Mouse (Mus musculus): ENCODE results near the gene Gm9821.

Gm9821 gene

GRCm38 (mm10) chr2:91945483-91945882 is at the start of gene Gm9821:
TSS of gene Gm9821 (plus strand) at chr2:91945703.
- DNase-seq (ENCODE audit: low read depth): no peak

- DNase-seq (ENCODE audit: low read depth): no peak
These were observed 47.5 kb upstream of the Gm9821 start for GRCm38 (mm10) chr2:91897968-91898367.

GRCm38 (mm10) chr2:91899141-91899540 is 46.4 kb upstream of the Gm9821 start:
- no peak for DNase-seq (ENCODE audit: low read depth)

GRCm38 (mm10) chr2:91900431-91900830 is 45.1 kb upstream of the Gm9821 start:
- no peak for DNase-seq (ENCODE audit: low read depth)

GRCm38 (mm10) chr2:91902336-91902735 is 43.2 kb upstream of the Gm9821 start:
- DNase-seq (ENCODE audit: low read depth): no peak

- no peak for DNase-seq (ENCODE audit: low read depth)
These were observed 42.2 kb upstream of the Gm9821 start for GRCm38 (mm10) chr2:91903171-91903925.

- no peak for DNase-seq (ENCODE audit: low read depth)
These were observed 40.7 kb upstream of the Gm9821 start for GRCm38 (mm10) chr2:91904618-91905307.

GRCm38 (mm10) chr2:91906141-91906540 is 39.4 kb upstream of the Gm9821 start:
- no peak for DNase-seq (ENCODE audit: low read depth)

GRCm38 (mm10) chr2:91912616-91913015 is 32.9 kb upstream of the Gm9821 start:
- DNase-seq (ENCODE audit: low read depth): no peak

GRCm38 (mm10) chr2:91913328-91914110 is 32.0 kb upstream of the Gm9821 start:
- DNase-seq (ENCODE audit: low read depth): no peak

GRCm38 (mm10) chr2:91916346-91916977 is 29.0 kb upstream of the Gm9821 start:
- no peak for DNase-seq (ENCODE audit: low read depth)

GRCm38 (mm10) chr2:91917096-91917495 is 28.4 kb upstream of the Gm9821 start:
- no peak for DNase-seq (ENCODE audit: low read depth)

- DNase-seq (ENCODE audit: low read depth): no peak
These were observed 25.4 kb upstream of the Gm9821 start for GRCm38 (mm10) chr2:91920130-91920529.

GRCm38 (mm10) chr2:91921181-91921789 is 24.2 kb upstream of the Gm9821 start:
- peak; percentile 78 for DNase-seq (ENCODE audit: low read depth)

- DNase-seq (ENCODE audit: low read depth): no peak
These were observed 23.5 kb upstream of the Gm9821 start for GRCm38 (mm10) chr2:91921790-91922570.

- no peak for DNase-seq (ENCODE audit: low read depth)
These were observed 22.7 kb upstream of the Gm9821 start for GRCm38 (mm10) chr2:91922586-91923414.

- DNase-seq (ENCODE audit: low read depth): peak; percentile 74
These were observed 21.8 kb upstream of the Gm9821 start for GRCm38 (mm10) chr2:91923415-91924337.

- no peak for DNase-seq (ENCODE audit: low read depth)
These were observed 20.8 kb upstream of the Gm9821 start for GRCm38 (mm10) chr2:91924726-91925125.

- DNase-seq (ENCODE audit: low read depth): no peak
These were observed 20.1 kb upstream of the Gm9821 start for GRCm38 (mm10) chr2:91925442-91925841.

Data from c-Kit-positive CD71-negative TER-119-negative erythroid progenitor cells, embryonic 14.5 days (primary cell).